Mouse (Mus musculus) neural tube, embryonic 11.5 days (tissue): Measurements from ENCODE around the gene Epha3. TPM values are rescaled to one million over a fixed set of nuclear protein-coding genes. Genes with fewer than 3 reads are reported as not detected.

ENCODE experiments used
- ATAC-seq: fragments of 200-750 bp; cut with Nextera tagmentation; 2 replicates; pipeline ENCODE4 v1.8.0; 2017; ENCODE audit warnings: moderate number of reproducible peaks, mild to moderate bottlenecking, moderate TSS enrichment, moderate library complexity; ENCODE audit not compliant: insufficient read depth, low FRiP score, low TSS enrichment
- DNase-seq: peaks from one replicate; pipeline ENCODE4 v3.0.0-alpha.2; 2015; ENCODE audit warnings: low spot score
- H3K27ac ChIP-seq: fragments of 300-500 bp; sonication (generic); 2 replicates; pipeline ENCODE4 v1.5.1; 2014; ENCODE audit warnings: low read depth, mild to moderate bottlenecking, low read length
- H3K27me3 ChIP-seq: fragments of 300-500 bp; sonication (generic); 2 replicates; pipeline ENCODE4 v1.6.1; 2014; ENCODE audit warnings: mild to moderate bottlenecking, low read length, mixed read lengths; ENCODE audit not compliant: control insufficient read depth, insufficient read depth
- H3K36me3 ChIP-seq: fragments of 300-500 bp; sonication (generic); 2 replicates; pipeline ENCODE4 v1.6.1; 2014; ENCODE audit warnings: mild to moderate bottlenecking, low read length, moderate library complexity, mixed read lengths; ENCODE audit not compliant: control insufficient read depth, insufficient read depth
- H3K4me1 ChIP-seq: fragments of 300-500 bp; sonication (generic); 2 replicates; pipeline ENCODE4 v1.6.1; 2014; ENCODE audit warnings: low read length, mixed read lengths; ENCODE audit not compliant: control insufficient read depth, insufficient read depth
- H3K4me2 ChIP-seq: fragments of 300-500 bp; sonication (generic); 2 replicates; pipeline ENCODE4 v1.6.1; 2014; ENCODE audit warnings: low read depth, mild to moderate bottlenecking, moderate library complexity
- H3K4me3 ChIP-seq: fragments of 300-500 bp; sonication (generic); 2 replicates; pipeline ENCODE4 v1.5.1; 2014; ENCODE audit warnings: low read depth, low read length
- H3K9ac ChIP-seq: fragments of 300-500 bp; sonication (generic); 2 replicates; pipeline ENCODE4 v1.6.1; 2014; ENCODE audit warnings: mild to moderate bottlenecking, low read length
- H3K9me3 ChIP-seq: fragments of 300-500 bp; sonication (generic); 2 replicates; pipeline ENCODE4 v1.6.1; 2016; ENCODE audit warnings: low read length; ENCODE audit not compliant: control insufficient read depth
- WGBS: fragments of 180-500 bp; shearing (Covaris S2); extraction: QIAGEN DNeasy Blood & Tissue Kit; methylation state at CpG from one replicate; pipeline ENCODE4 v1.1.7; 2014; 5-methylcytosine and 5-hydroxymethylcytosine counted together
- polyA plus RNA-seq: library from polyadenylated mRNA; unstranded; fragments of >200 nt; fragmentation: Nextera tagmentation; extraction: Ambion mirVana; gene quantifications from 2 replicates; pipeline ENCODE4 v1.2.1, GENCODE M21; 2014

Epha3 gene
- polyA plus RNA-seq, 1 experiment from 2014 or later = 91.9 TPM

DNA sequence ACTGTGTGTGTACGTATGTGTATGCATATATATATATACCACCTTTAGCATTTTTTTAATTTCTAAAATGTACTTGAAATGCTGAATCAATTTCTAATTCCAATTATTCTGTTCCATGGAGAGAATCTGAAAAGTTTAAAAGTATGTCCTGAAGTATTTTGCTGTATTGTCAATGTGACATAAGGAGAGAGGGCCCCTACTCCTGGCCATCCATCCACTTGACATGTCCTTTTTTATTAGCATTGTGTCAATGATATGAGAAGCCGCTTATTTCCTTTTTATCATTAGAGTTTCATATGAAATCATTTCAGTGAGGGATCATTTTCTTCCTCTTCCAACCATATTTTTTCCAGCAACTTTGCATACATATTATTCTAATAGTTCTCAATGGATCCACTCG is 58.0 kb downstream of the Epha3 start:
- peak overlapping the region; percentile 34; the same call in 1 of the 2 replicates for H3K27ac ChIP-seq
- no peak overlapping the region for H3K4me2 ChIP-seq
- H3K4me3 ChIP-seq = no peak overlapping the region
- ATAC-seq (peak; percentile 51; the same call in 1 of the 2 replicates), DNase-seq (no peak)
- no peaks in the 10 kb centered on the region for H3K36me3 ChIP-seq
- 52% methylated on average over 3 of the region's 3 CpGs for WGBS
- H3K4me1 ChIP-seq = peaks cover 3% of the 10 kb centered on the region; the same call in 1 of the 2 replicates
- no peak overlapping the region for H3K9ac ChIP-seq
- no peaks in the 10 kb centered on the region for H3K9me3 ChIP-seq
- H3K27me3 ChIP-seq = no peaks in the 10 kb centered on the region

DNA sequence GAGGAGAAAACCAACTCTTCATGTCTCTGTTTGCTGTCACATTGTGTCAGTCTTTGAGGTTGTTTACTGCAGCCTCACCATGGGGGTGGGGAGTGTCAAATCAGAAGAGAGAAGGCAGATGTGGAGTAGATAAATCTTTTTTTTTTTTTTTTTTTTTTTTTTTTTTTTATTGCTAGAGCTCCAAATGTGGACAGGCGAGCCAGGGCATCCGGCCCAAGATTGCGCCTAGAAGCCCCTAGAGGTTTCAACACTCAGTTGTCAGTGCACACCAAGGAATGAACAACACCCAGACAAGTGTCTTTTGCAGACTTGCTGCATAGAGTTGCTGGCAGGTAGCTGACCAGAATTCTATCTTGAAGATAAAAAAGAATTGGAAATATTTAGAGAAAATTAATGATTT is 62.5 kb downstream of the Epha3 start:
- no peak overlapping the region for H3K4me3 ChIP-seq
- H3K4me2 ChIP-seq = no peak overlapping the region
- H3K36me3 ChIP-seq = no peaks in the 10 kb centered on the region
- no peaks in the 10 kb centered on the region for H3K4me1 ChIP-seq
- H3K27ac ChIP-seq = no peak overlapping the region
- no peak overlapping the region for H3K9ac ChIP-seq
- WGBS = 53% methylated on average over 3 of the region's 3 CpGs
- no peak for DNase-seq
- no peaks in the 10 kb centered on the region for H3K27me3 ChIP-seq
- no peaks in the 10 kb centered on the region for H3K9me3 ChIP-seq
- ATAC-seq = no peak

DNA sequence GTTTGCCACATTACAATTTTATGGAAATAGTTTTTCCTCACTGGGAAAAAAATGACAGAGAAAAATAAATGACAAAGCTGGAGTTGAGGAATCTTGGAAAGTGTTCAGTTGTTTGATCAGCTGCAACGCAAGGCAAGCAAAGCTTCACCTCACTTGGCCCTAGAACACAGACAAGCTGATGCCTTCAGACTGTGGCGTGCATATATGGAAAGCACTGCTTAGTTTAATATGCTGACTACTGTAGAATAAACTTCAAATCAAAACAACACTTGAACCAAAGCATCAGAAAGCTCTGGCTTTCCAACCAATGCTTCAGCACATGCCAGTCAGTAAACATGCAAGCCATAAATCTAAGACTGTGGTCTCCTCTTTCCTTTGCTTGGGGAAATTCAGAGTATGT is 65.6 kb downstream of the Epha3 start:
- no peaks in the 10 kb centered on the region for H3K27me3 ChIP-seq
- ATAC-seq (no peak), DNase-seq (no peak)
- no peak overlapping the region for H3K27ac ChIP-seq
- no peaks in the 10 kb centered on the region for H3K9me3 ChIP-seq
- no peaks in the 10 kb centered on the region for H3K36me3 ChIP-seq
- no peaks in the 10 kb centered on the region for H3K4me1 ChIP-seq
- H3K4me3 ChIP-seq = no peak overlapping the region
- no peak overlapping the region for H3K9ac ChIP-seq
- no peak overlapping the region for H3K4me2 ChIP-seq
- 71% methylated on average over 2 of the region's 2 CpGs for WGBS

DNA sequence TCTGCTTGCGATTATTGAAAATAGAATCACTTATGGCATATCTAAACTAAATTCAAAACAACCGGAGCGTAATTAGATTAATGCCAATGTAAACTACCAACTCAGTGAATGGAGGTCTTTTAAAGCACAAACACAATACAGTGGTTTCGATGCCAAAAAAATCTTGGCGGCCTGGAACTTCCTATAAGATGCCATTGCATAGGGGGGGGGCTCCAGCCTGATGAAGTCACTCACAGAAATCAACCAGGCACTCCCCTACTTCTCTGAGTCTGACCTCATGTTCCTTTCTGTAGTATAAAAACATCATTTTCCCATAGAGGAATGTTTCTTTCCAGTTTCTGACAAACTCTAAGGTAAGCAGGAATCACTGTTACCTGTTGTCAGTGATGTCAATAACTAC is 69.7 kb downstream of the Epha3 start:
- no peak overlapping the region for H3K4me3 ChIP-seq
- H3K9ac ChIP-seq = no peak overlapping the region
- H3K4me1 ChIP-seq = no peaks in the 10 kb centered on the region
- DNase-seq = no peak
- H3K4me2 ChIP-seq = no peak overlapping the region
- H3K27ac ChIP-seq = no peak overlapping the region
- no peaks in the 10 kb centered on the region for H3K9me3 ChIP-seq
- no peak for ATAC-seq
- WGBS = 92% methylated on average over 5 of the region's 5 CpGs
- no peaks in the 10 kb centered on the region for H3K27me3 ChIP-seq
- no peaks in the 10 kb centered on the region for H3K36me3 ChIP-seq

DNA sequence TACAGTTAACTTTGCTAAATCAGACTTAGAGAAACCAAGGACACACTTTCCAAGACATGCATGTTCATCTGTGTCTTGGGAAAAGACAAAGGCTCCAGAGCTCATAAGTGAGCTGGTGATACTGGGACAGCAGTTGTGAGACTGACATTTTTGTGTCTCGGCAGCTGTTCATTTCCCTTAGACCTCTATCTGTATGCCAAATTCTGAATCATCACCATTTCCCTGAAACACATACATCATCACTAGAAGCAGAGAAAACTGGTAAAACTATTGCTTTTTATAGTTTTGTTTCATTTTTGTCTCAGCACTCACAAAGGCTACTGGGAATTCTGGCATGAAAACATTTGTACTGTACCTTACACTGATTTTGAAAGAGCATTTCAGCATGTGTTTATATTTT is 70.2 kb downstream of the Epha3 start:
- WGBS = 97% methylated on average over 1 of the region's 1 CpGs

DNA sequence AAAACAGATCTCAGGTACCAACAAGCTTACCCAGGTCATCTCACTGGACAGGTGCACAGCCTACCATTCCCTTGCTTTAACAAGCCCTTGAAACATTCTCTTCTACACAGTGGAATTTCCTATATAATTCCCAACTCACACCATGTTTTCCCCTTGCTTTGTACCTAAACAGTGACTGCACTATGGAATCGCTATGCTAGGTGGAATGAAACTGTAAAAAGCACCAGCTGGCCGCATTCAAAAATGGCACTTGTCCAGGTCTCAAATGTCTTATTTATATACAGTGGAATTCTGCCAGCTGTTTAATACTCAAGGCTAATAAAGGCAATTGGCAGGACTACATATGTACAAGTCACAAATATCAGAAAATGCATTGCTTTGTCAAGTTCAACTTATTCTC is 71.9 kb downstream of the Epha3 start:
- Histone ChIP-seq H3K36me3 (no peaks in the 10 kb centered on the region), H3K4me1 (no peaks in the 10 kb centered on the region), H3K9ac (no peak overlapping the region), H3K27me3 (no peaks in the 10 kb centered on the region), H3K9me3 (no peaks in the 10 kb centered on the region), H3K27ac (no peak overlapping the region), H3K4me3 (no peak overlapping the region), H3K4me2 (no peak overlapping the region)
- 87% methylated on average over 2 of the region's 2 CpGs for WGBS
- no peak for DNase-seq
- ATAC-seq = no peak

More for the DNA sequence above, 70.2 kb downstream of the Epha3 start:
- Histone ChIP-seq H3K27me3 (no peaks in the 10 kb centered on the region), H3K27ac (no peak overlapping the region), H3K4me2 (no peak overlapping the region), H3K9ac (no peak overlapping the region), H3K4me3 (no peak overlapping the region), H3K9me3 (no peaks in the 10 kb centered on the region), H3K36me3 (no peaks in the 10 kb centered on the region), H3K4me1 (no peaks in the 10 kb centered on the region)
- ATAC-seq (no peak), DNase-seq (no peak)

DNA sequence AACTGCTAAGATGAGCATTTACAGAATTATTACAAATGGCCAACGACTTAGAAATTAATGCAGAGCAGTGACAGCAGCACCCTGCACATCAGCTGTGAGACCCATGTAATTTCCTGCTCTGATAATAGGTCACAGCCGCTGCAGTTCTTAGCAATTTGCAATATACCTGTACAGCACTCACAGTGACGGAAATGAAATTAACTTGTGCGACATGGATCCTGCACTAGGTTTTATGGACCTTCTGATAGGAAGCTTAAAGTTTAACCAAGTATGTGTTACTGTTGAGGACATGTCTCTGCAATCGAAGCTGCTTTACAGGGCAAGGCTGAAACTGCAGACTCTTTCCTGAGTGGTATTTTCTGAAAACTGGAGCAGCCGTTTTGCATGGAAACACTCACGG is 80.4 kb downstream of the Epha3 start:
- Histone ChIP-seq H3K27me3 (no peaks in the 10 kb centered on the region), H3K36me3 (no peaks in the 10 kb centered on the region), H3K4me2 (no peak overlapping the region), H3K4me3 (no peak overlapping the region), H3K9ac (no peak overlapping the region), H3K4me1 (no peaks in the 10 kb centered on the region), H3K27ac (no peak overlapping the region), H3K9me3 (no peaks in the 10 kb centered on the region)
- DNase-seq (no peak), ATAC-seq (no peak)
- WGBS = 85% methylated on average over 7 of the region's 7 CpGs

DNA sequence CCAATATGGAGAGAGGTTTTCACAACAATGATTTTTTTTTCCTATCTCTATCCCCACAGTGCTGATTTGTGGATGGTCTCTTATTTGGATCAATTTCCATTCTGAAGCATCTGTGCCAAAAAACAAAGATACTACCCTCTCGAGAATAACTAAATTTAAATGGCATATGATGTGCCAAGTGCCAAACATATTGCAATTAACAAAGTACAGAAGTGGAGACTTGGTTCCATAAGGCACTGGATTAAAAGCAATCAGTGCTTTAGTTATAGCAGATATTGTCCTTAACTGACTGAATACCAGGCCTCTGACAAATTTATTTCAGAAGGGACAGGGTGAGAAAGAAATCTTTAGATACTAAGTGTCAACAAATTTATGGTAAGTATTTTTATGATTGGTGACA is 81.9 kb downstream of the Epha3 start:
- Histone ChIP-seq H3K4me3 (no peak overlapping the region), H3K27me3 (no peaks in the 10 kb centered on the region), H3K9ac (no peak overlapping the region), H3K9me3 (no peaks in the 10 kb centered on the region), H3K4me2 (no peak overlapping the region), H3K36me3 (no peaks in the 10 kb centered on the region), H3K27ac (no peak overlapping the region), H3K4me1 (no peaks in the 10 kb centered on the region)
- no peak for DNase-seq
- WGBS = 89% methylated on average over 1 of the region's 1 CpGs
- no peak for ATAC-seq

DNA sequence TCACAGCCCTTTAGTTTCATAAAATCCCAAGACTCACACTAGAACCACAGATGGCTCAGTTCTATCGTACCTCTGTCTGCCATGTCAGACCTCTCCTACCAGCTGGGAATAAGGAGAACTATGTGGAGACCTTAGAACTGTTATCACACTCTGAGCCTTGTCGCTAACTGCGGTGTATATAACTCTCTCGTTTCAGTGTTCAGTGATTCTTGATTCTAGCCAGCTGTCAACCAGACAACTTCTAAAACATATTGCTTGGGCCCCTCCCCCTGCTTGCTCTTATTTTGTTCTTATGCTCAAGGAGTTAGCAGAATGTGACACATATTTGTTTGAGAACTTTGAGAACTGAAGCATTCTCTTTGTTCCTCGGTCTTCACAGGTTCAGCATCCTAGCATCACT is 83.8 kb downstream of the Epha3 start:
- ATAC-seq (no peak), DNase-seq (no peak)
- no peak overlapping the region for H3K9ac ChIP-seq
- H3K36me3 ChIP-seq = no peaks in the 10 kb centered on the region
- no peak overlapping the region for H3K4me2 ChIP-seq
- no peaks in the 10 kb centered on the region for H3K9me3 ChIP-seq
- no peaks in the 10 kb centered on the region for H3K27me3 ChIP-seq
- 84% methylated on average over 5 of the region's 5 CpGs for WGBS
- no peaks in the 10 kb centered on the region for H3K4me1 ChIP-seq
- no peak overlapping the region for H3K27ac ChIP-seq
- H3K4me3 ChIP-seq = no peak overlapping the region
